8 mouse cellular contexts compared by ENCODE assay signal in the genomic region with DNA sequence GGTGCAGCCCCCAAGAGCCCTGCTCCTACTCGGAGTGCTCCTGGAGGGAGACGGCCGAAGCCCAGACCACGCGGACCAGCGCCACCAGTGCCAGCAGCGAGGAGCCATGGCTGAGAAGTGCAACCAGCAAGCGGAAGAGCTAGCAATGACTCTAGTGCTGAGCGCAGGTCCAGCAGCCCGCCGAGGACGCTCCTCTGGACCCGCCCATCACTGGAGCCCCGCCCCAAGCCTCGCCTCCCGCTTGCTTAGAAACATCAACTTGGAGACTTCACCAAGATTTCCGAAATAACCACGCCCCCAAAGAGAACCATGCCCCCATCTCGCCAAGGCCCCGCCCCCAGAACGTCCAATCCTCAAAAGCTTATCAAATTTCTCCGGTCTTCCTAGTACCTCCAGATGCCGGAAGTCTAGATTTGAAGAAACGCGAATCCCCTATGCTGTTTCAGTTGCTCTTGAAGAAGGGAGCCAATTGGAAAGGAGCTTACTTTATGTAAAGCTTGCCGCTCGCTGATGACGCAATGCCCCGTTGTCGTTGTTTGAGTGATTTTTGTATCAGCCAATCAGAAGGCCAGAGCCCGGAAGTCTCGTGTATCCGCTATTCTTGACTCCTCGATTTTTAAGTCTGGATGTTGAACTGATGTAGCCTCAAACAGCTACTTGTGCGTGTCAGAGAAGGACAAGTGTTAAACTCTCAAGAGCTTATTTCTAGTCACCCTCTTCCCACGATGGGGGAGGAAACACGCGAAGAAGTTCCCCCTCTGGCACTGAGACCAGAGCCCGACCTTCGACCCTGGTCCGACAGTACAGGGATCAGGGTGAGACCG. TPM values are rescaled to one million over a fixed set of nuclear protein-coding genes. Genes with fewer than 3 reads are reported as not detected.
DNase-seq lines count a peak whose midpoint lies in the region; ATAC-seq and TF ChIP-seq lines count a peak whose summit lies in the region.

A gene (minus strand): TSS at position 271 of the 824 bp plus-strand sequence.

- peak within 1 kb of the TSS; percentile 78 for H3K9ac ChIP-seq in forebrain, embryonic 16.5 days (replicated peaks; ENCODE audit: low read depth, low read length)
- H3K9ac ChIP-seq in lung, embryonic 14.5 days, result peak within 1 kb of the TSS; percentile 62

- peak; percentile 93 for TF ChIP-seq POLR2A in olfactory bulb, adult 2 months (IDR thresholded peaks at IDR 0.05; ENCODE audit: insufficient read depth, low read depth, low read length)
- peak; percentile 75; the same call in 1 of the 2 replicates for TF ChIP-seq POLR2A in thymus, adult 2 months (IDR thresholded peaks at IDR 0.05; ENCODE audit: control insufficient read depth, extremely low read depth, insufficient read depth, low read length, poor library complexity)

- H3K4me3 ChIP-seq in G1E (ENCODE audit: low read depth, low read length), result peak within 1 kb of the TSS; percentile 84
- peak within 1 kb of the TSS; percentile 65 for H3K4me3 ChIP-seq in forebrain, embryonic 16.5 days (replicated peaks; ENCODE audit: low read length)
- peak within 1 kb of the TSS; percentile 81 for H3K4me3 ChIP-seq in layer of hippocampus, adult 2 months
- H3K4me3 ChIP-seq in lung, embryonic 14.5 days (ENCODE audit: low read depth, low read length), result peak within 1 kb of the TSS; percentile 48
- peak within 1 kb of the TSS; percentile 73 for H3K4me3 ChIP-seq in olfactory bulb, adult 2 months (ENCODE audit: insufficient read depth, low read depth, low read length)
- H3K4me3 ChIP-seq in thymus, adult 2 months (ENCODE audit: control insufficient read depth, insufficient read depth, low read length), result peak within 1 kb of the TSS; percentile 56

- peak within 1 kb of the TSS; percentile 64 for H3K4me2 ChIP-seq in forebrain, embryonic 16.5 days (ENCODE audit: low read length)
- peak within 1 kb of the TSS; percentile 80 for H3K4me2 ChIP-seq in lung, embryonic 14.5 days

- ATAC-seq in G1E (ENCODE audit: extremely low read depth, insufficient number of reproducible peaks, low FRiP score, poor library complexity, severe bottlenecking), result peak; percentile 91
- ATAC-seq in forebrain, embryonic 16.5 days, result peak; percentile 97
- peak; percentile 97 for ATAC-seq in lung, embryonic 14.5 days (ENCODE audit: insufficient read depth)

- peaks cover 31% of the 10 kb centered on the region for H3K36me3 ChIP-seq in G1E (replicated peaks)
- no peaks in the 10 kb centered on the region for H3K36me3 ChIP-seq in forebrain, embryonic 16.5 days (ENCODE audit: control insufficient read depth, insufficient read depth)
- H3K36me3 ChIP-seq in lung, embryonic 14.5 days (ENCODE audit: insufficient read depth), result no peaks in the 10 kb centered on the region
- H3K36me3 ChIP-seq in thymus, adult 2 months (ENCODE audit: control insufficient read depth, insufficient read depth, low read length), result no peaks in the 10 kb centered on the region

- DNase-seq in G1E (ENCODE audit: low spot score), result peak; percentile 95
- DNase-seq in cerebellum, adult 18-20 months, result peak; percentile 94 to 96
- peak; percentile 96 to 98 for DNase-seq in heart, postnatal 36 days
- DNase-seq in layer of hippocampus, adult 2 months (ENCODE audit: low spot score in 2 of 2), result peak; percentile 96 to 98
- peak; percentile 100 for DNase-seq in lung, embryonic 14.5 days
- DNase-seq in thymus, adult 2 months, result peak; percentile 98

- peaks cover under 1% of the 10 kb centered on the region; the same call in 1 of the 2 replicates for H3K27me3 ChIP-seq in G1E (ENCODE audit: insufficient read depth, low read length)
- no peaks in the 10 kb centered on the region for H3K27me3 ChIP-seq in forebrain, embryonic 16.5 days (replicated peaks; ENCODE audit: control insufficient read depth, insufficient read depth, low read length)
- H3K27me3 ChIP-seq in lung, embryonic 14.5 days (ENCODE audit: insufficient read depth, low read length), result no peaks in the 10 kb centered on the region
- H3K27me3 ChIP-seq in thymus, adult 2 months (ENCODE audit: control insufficient read depth, insufficient read depth, low read length), result no peaks in the 10 kb centered on the region

- H3K27ac ChIP-seq in forebrain, embryonic 16.5 days (ENCODE audit: low read length), result peak within 1 kb of the TSS; percentile 85
- peak within 1 kb of the TSS; percentile 93 for H3K27ac ChIP-seq in layer of hippocampus, adult 2 months
- H3K27ac ChIP-seq in lung, embryonic 14.5 days (ENCODE audit: low read depth), result peak within 1 kb of the TSS; percentile 65
- peak within 1 kb of the TSS; percentile 92 for H3K27ac ChIP-seq in olfactory bulb, adult 2 months (ENCODE audit: insufficient read depth, low read depth, low read length)
- H3K27ac ChIP-seq in thymus, adult 2 months (ENCODE audit: control insufficient read depth, insufficient read depth, low read length), result peak within 1 kb of the TSS; percentile 52

- no peak for TF ChIP-seq CTCF in G1E (IDR thresholded peaks at IDR 0.05; ENCODE audit: low read depth, low read length)
- peak; percentile 18; the same call in 1 of the 2 replicates for TF ChIP-seq CTCF in layer of hippocampus, adult 2 months (conservative IDR thresholded peaks at IDR 0.05)
- 0 out of 2 replicates have a peak, but pooled peaks have one; percentile 20 for TF ChIP-seq CTCF in lung, embryonic 14.5 days (IDR thresholded peaks at IDR 0.05; ENCODE audit: low read depth)
- TF ChIP-seq CTCF in olfactory bulb, adult 2 months (IDR thresholded peaks at IDR 0.05; ENCODE audit: insufficient read depth, low read depth, low read length), result no peak
- 0 out of 2 replicates have a peak, but pooled peaks have one; percentile 16 for TF ChIP-seq CTCF in thymus, adult 2 months (IDR thresholded peaks at IDR 0.05; ENCODE audit: borderline replicate concordance, control insufficient read depth, extremely low read depth, insufficient read depth, low read length, poor library complexity)

- no peaks in the 10 kb centered on the region for H3K9me3 ChIP-seq in G1E (replicated peaks)
- H3K9me3 ChIP-seq in forebrain, embryonic 16.5 days (ENCODE audit: control insufficient read depth, low read length), result no peaks in the 10 kb centered on the region
- H3K9me3 ChIP-seq in lung, embryonic 14.5 days (ENCODE audit: low read depth, low read length), result no peaks in the 10 kb centered on the region

- H3K4me1 ChIP-seq in G1E (ENCODE audit: insufficient read depth, low read depth, low read length), result peaks cover 60% of the 10 kb centered on the region
- peaks cover 20% of the 10 kb centered on the region for H3K4me1 ChIP-seq in forebrain, embryonic 16.5 days (replicated peaks; ENCODE audit: control insufficient read depth, insufficient read depth, low read length)
- H3K4me1 ChIP-seq in lung, embryonic 14.5 days (ENCODE audit: insufficient read depth), result 0 out of 2 replicates have a peak, but pooled peaks cover 9% of the 10 kb centered on the region
- H3K4me1 ChIP-seq in olfactory bulb, adult 2 months (ENCODE audit: control insufficient read depth, insufficient read depth, low read length), result peaks cover 15% of the 10 kb centered on the region
- H3K4me1 ChIP-seq in thymus, adult 2 months (replicated peaks; ENCODE audit: control insufficient read depth, insufficient read depth, low read length), result peaks cover 13% of the 10 kb centered on the region

- intact Hi-C loops in heart, postnatal 36 days (cut with DNase I), result no loop called here

- WGBS in forebrain, embryonic 16.5 days, result under 1% methylated on average over 42 of the region's 42 CpGs
- WGBS in lung, embryonic 14.5 days, result under 1% methylated on average over 42 of the region's 42 CpGs
- WGBS in olfactory bulb, adult 2 months, result under 1% methylated on average over 42 of the region's 42 CpGs
- under 1% methylated on average over 42 of the region's 42 CpGs for WGBS in thymus, adult 2 months

RNA-seq across cellular contexts. Expression of the gene that starts here (rescaled TPM):
- total RNA-seq in G1E (2014; fragmentation: Nextera tagmentation), result 3.7 and 10.4 TPM in 2 replicates
- total RNA-seq in G1E (2017), result 10.7 and 11.1 TPM in 2 replicates
- polyA plus RNA-seq in G1E (2012), result 32.2 and 36.3 TPM in 2 replicates
- 23.2 and 26.9 TPM in 2 replicates for polyA plus RNA-seq in forebrain, embryonic 16.5 days (2015; fragmentation: Nextera tagmentation; extraction: Ambion mirVana)
- total RNA-seq in heart, postnatal 36 days (2021), result 1 to 10 TPM; 9.5 to 9.7 TPM
- 10 to 100 TPM; 22.4 to 22.5 TPM for total RNA-seq in layer of hippocampus, adult 2 months (2021)
- polyA plus RNA-seq in lung, embryonic 14.5 days (2014; fragmentation: Nextera tagmentation; extraction: Ambion mirVana), result 8.8 and 10.4 TPM in 2 replicates
- polyA plus RNA-seq in olfactory bulb, adult 2 months (2012; ENCODE audit: insufficient read depth, insufficient read length, low replicate concordance, missing spikeins), result not detected in 2 replicates
- polyA plus RNA-seq in thymus, adult 2 months (2012; rRNA removed), result 31.8 and 36.3 TPM in 2 replicates

Comparison
In these comparisons a context has a peak if more than half of its experiments do, and no peak if none do; other contexts are left out.
1. Peak in every context shown above with its lines: DNase-seq, ATAC-seq, H3K4me3 ChIP-seq and H3K27ac ChIP-seq.
2. CTCF ChIP-seq: peak in layer of hippocampus, adult 2 months (single experiment), lung, embryonic 14.5 days (single experiment) and thymus, adult 2 months (single experiment); none in G1E (single experiment) and olfactory bulb, adult 2 months (single experiment).